Mouse (Mus musculus) liver, adult 2 months (tissue): ENCODE data around the gene Mkrn1.

Experiments used
- CTCF ChIP-seq: fragments of 200-500 bp; IDR thresholded peaks from 2 replicates; pipeline ENCODE4 v1.5.1; 2011; ENCODE audit warnings: low read depth, low read length, control low read depth
- POLR2A ChIP-seq: fragments of 200-500 bp; IDR thresholded peaks from 2 replicates; pipeline ENCODE4 v1.6.1; 2011; ENCODE audit warnings: low read length, control low read depth; ENCODE audit not compliant: insufficient read depth; ENCODE audit errors: extremely low read depth

- peak; percentile 59; the same call in 1 of the 2 replicates for TF ChIP-seq POLR2A
- TF ChIP-seq CTCF = no peak
Measured at GRCm38 (mm10) chr6:39377311-39377827, 42.9 kb downstream of the Mkrn1 start, which contains the start of gene Slc37a3.
